Mouse (Mus musculus) bone marrow, adult 2 months (tissue): Measurements from ENCODE around the gene Tpt1. TPM values are rescaled to one million over a fixed set of nuclear protein-coding genes. Genes with fewer than 3 reads are reported as not detected.

ENCODE experiments used
- H3K27ac ChIP-seq: fragments of 200-500 bp; 2 replicates; pipeline ENCODE4 v1.5.1; 2012; ENCODE audit warnings: low read depth, mild to moderate bottlenecking, control low read depth, inconsistent platforms, low read length; ENCODE audit not compliant: control insufficient read depth, poor library complexity, insufficient read depth
- H3K4me1 ChIP-seq: fragments of 200-500 bp; 2 replicates; pipeline ENCODE4 v1.6.1; 2011; ENCODE audit warnings: low read length; ENCODE audit not compliant: control insufficient read depth, insufficient read depth
- H3K4me3 ChIP-seq: fragments of 200-500 bp; replicated peaks from 2 replicates; pipeline ENCODE3; 2011; ENCODE audit warnings: mild to moderate bottlenecking, low read depth, low read length, control low read depth; ENCODE audit not compliant: control insufficient read depth
- CTCF ChIP-seq: fragments of 200-500 bp; IDR thresholded peaks from 2 replicates; pipeline ENCODE4 v1.5.1; 2011; ENCODE audit warnings: low read length, control low read depth; ENCODE audit not compliant: control insufficient read depth, insufficient read depth
- POLR2A ChIP-seq: fragments of 200-500 bp; IDR thresholded peaks from 2 replicates; pipeline ENCODE4 v1.6.1; 2011; ENCODE audit warnings: low read depth, mild to moderate bottlenecking, control low read depth, low read length, borderline replicate concordance; ENCODE audit not compliant: control insufficient read depth
- WGBS: fragments of 180-500 bp; shearing (Covaris S2); methylation state at CpG from one replicate; pipeline ENCODE4 v1.1.7; 2018; 5-methylcytosine and 5-hydroxymethylcytosine counted together
- polyA plus RNA-seq: library from polyadenylated mRNA; stranded (reverse); fragments of >200 nt; gene quantifications from 2 replicates; pipeline ENCODE4 v1.2.4, GENCODE M21; 2011; ENCODE audit warnings: low replicate concordance; ENCODE audit not compliant: missing spikeins, insufficient read depth, insufficient read length

Gene Tpt1
- polyA plus RNA-seq, 1 experiment, result 3,063 TPM

GRCm38 (mm10) chr14:75849236-75849635 is 4.3 kb downstream of the Tpt1 start:
- WGBS, result 89% methylated on average over 5 of the region's 5 CpGs
- no peak overlapping the region for H3K27ac ChIP-seq

GRCm38 (mm10) chr14:75849842-75850568 is 5.1 kb downstream of the Tpt1 start:
- WGBS, result 89% methylated on average over 6 of the region's 6 CpGs
- Histone ChIP-seq H3K4me1 (no peaks in the 10 kb centered on the region; the same call in 1 of the 2 replicates), H3K4me3 (no peak overlapping the region), H3K27ac (no peak overlapping the region)
- TF ChIP-seq POLR2A (no peak), CTCF (no peak)

More at GRCm38 (mm10) chr14:75849236-75849635, 4.3 kb downstream of the Tpt1 start:
- H3K4me1 ChIP-seq, result no peaks in the 10 kb centered on the region; the same call in 1 of the 2 replicates
- no peak for TF ChIP-seq CTCF
- no peak for TF ChIP-seq POLR2A
- H3K4me3 ChIP-seq, result no peak overlapping the region

GRCm38 (mm10) chr14:75850819-75851218 is 5.9 kb downstream of the Tpt1 start:
- TF ChIP-seq POLR2A (no peak), CTCF (no peak)

GRCm38 (mm10) chr14:75852016-75852415 is 7.1 kb downstream of the Tpt1 start:
- 69% methylated on average over 5 of the region's 5 CpGs for WGBS
- H3K27ac ChIP-seq, result no peak overlapping the region
- no peak overlapping the region for H3K4me3 ChIP-seq
- H3K4me1 ChIP-seq, result no peaks in the 10 kb centered on the region; the same call in 1 of the 2 replicates
- no peak for TF ChIP-seq CTCF

More at GRCm38 (mm10) chr14:75850819-75851218, 5.9 kb downstream of the Tpt1 start:
- no peak overlapping the region for H3K27ac ChIP-seq
- no peak overlapping the region for H3K4me3 ChIP-seq
- H3K4me1 ChIP-seq, result no peaks in the 10 kb centered on the region; the same call in 1 of the 2 replicates
- WGBS, result 91% methylated on average over 6 of the region's 6 CpGs

GRCm38 (mm10) chr14:75855263-75855992 is 10.5 kb downstream of the Tpt1 start:
- H3K4me1 ChIP-seq, result no peaks in the 10 kb centered on the region
- TF ChIP-seq POLR2A (no peak), CTCF (no peak)
- H3K27ac ChIP-seq, result no peak overlapping the region
- 76% methylated on average over 17 of the region's 17 CpGs for WGBS
- H3K4me3 ChIP-seq, result no peak overlapping the region

- TF ChIP-seq CTCF (no peak), POLR2A (no peak)
- WGBS, result 60% methylated on average over 2 of the region's 2 CpGs
- Histone ChIP-seq H3K27ac (no peak overlapping the region), H3K4me3 (no peak overlapping the region), H3K4me1 (no peaks in the 10 kb centered on the region)
These were observed 13.3 kb downstream of the Tpt1 start for GRCm38 (mm10) chr14:75858181-75858580.

GRCm38 (mm10) chr14:75859619-75860018 is 14.7 kb downstream of the Tpt1 start:
- TF ChIP-seq POLR2A, result no peak
- no peak for TF ChIP-seq CTCF
- WGBS, result 71% methylated on average over 2 of the region's 2 CpGs
- H3K4me3 ChIP-seq, result no peak overlapping the region
- no peaks in the 10 kb centered on the region for H3K4me1 ChIP-seq
- H3K27ac ChIP-seq, result no peak overlapping the region

GRCm38 (mm10) chr14:75862701-75863100 is 17.8 kb downstream of the Tpt1 start:
- TF ChIP-seq CTCF (no peak), POLR2A (no peak)
- no peaks in the 10 kb centered on the region for H3K4me1 ChIP-seq
- no peak overlapping the region for H3K4me3 ChIP-seq
- no peak overlapping the region for H3K27ac ChIP-seq
- WGBS, result 83% methylated on average over 6 of the region's 6 CpGs
